Mouse (Mus musculus) left cerebral cortex, postnatal 10 days (tissue): Measurements from ENCODE around the gene Tardbp. TPM values are rescaled to one million over a fixed set of nuclear protein-coding genes. Genes with fewer than 3 reads are reported as not detected.

ENCODE experiments used
- DNase-seq, 2 experiments: peaks; one replicate each; pipeline ENCODE4 v3.0.0; 2021 to 2022; ENCODE audit warnings: low spot score in 2 of 2, mixed read lengths in 1 of 2; ENCODE audit errors: extremely low spot score in 1 of 2
- intact Hi-C: fragments of 180-260 bp; cut with DNase I; formaldehyde crosslinking; loops from one replicate; pipeline ENCODE4 v1.15.1; 2025
- total RNA-seq, 2 experiments: library from RNA; stranded (reverse); gene quantifications; 2 replicates each; pipeline ENCODE4 v1.2.3; 2021

Gene Tardbp
- total RNA-seq, 2 experiments from 2014 or later = 190 TPM

DNA sequence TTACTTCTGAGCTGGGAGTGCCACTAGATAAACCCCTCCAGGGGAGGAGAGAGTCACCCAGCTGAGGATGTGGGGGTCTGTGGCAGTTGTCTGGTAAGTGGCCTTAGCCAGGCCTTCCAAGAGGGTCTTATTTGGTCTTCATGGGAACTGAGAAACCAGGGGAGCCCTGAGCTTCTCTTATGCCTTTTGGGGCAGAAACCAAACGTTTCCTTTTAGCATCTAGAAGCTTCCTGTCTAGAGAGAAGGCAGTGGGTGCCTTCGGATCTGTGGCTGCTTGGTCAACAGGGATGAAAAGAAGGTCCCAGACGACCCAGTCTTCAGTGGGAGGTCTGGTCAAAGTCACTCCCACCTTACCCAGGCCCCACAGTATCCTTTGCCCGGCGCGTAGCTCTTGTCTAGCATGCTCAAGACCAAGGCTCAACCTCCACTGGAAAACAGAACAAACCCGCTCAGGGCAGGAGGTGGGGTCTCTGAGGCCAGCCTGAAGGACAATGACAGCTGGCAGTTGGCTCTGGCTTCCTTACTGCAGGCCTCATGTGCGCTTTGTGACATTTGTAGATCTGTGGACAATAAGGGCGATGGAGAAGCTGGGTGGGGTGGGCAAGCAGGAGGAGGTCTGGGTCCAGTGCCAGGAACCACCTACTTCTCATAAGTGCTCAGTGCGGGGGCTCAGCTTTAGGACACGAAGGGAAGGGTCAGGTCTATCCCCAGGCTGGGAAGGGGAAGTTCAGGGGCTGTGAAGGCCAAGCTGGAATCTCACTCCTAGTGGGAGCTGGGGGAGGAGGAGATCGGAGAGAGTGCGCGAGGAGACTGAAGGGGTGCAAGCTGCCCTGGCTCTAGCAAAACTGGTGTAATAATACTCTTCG, 16.7 kb upstream of the Tardbp start, which contains the start of gene Gm572:
TSS of gene Gm572 (plus strand) at position 27 of the 866 bp plus-strand sequence.
- intact Hi-C loops = no loop called here

DNA sequence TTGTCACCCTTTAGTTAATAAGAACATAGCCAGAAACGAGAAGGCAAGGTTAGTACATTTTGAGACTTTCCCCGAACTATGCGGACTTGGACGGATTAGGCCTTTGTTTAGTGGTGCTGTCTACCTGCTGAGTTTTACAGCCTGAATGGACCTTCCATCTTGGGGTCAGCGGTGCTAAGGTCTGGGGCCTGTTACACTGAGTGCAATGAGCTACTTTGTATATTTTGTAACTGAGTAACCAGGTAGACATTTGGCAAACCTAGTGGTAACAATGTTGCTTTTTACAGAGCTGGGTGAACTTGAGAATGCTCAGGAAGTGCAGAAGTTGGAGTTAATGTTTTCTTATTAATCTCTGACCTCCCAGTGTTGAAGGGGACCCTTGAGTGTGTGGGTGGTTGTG, 14.3 kb upstream of the Tardbp start:
- intact Hi-C loops = no loop called here
- DNase-seq = no peak

More for the DNA sequence above, 16.7 kb upstream of the Tardbp start, which contains the start of gene Gm572:
- no peak for DNase-seq

DNA sequence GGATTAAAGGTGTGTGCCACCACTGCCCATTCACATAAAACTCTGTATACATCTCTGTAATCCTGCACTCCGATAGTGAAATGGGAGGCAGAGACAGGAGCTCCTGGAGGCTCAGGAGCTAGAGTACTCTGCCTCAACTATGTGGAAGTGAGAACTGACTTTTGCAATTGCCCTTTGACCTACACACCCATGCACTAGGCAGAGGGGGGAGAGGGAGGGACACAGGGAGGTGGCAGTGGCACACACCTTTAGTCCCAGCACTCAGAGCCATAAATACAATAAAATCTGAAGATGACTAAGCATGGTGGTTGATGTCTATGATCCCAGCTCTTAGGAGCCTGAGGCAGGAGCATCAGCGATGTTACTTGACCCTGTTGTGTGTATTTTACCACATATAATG, 12.6 kb upstream of the Tardbp start:
- DNase-seq = no peak
- intact Hi-C loops = no loop called here

DNA sequence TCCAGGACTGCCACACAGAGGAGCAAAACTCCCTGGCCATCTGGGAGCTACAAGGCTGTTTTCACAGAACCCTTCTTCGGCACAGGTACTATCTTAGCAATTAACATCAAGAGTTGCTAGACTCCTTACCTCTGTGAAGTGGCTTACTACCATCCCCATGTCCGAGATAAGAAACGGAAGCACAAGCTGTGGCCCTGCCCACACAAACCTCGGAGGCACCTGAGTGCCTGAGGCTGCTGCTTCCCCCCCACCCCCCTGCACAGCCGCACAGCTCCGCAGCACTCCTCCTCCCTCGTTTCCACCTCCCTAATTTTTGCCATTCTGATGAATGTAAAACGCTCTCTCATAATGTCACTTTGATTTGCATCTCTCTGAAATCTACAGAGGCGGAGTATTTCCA, 11.5 kb upstream of the Tardbp start:
- intact Hi-C loops = no loop called here
- DNase-seq = no peak

DNA sequence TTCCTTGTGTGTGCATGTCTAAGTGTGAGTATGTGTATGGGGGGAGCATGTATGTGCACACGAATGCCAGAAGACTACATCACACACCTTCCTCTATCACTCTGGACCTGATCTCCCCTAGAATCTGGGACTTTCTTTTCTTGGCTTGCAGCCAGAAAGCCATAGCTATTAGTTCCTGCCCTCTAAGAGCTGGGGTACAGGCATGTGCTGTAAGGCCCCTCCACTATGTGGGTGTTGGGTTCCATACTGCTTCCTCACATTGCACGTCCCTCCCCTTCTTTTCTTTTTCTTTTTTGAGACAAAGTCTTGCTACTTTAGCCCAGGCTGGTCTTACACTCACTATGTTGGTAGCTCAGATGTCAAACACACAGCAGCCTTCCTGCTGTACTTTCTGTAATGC, 8.5 kb upstream of the Tardbp start:
- DNase-seq = no peak
- intact Hi-C loops = no loop called here

DNA sequence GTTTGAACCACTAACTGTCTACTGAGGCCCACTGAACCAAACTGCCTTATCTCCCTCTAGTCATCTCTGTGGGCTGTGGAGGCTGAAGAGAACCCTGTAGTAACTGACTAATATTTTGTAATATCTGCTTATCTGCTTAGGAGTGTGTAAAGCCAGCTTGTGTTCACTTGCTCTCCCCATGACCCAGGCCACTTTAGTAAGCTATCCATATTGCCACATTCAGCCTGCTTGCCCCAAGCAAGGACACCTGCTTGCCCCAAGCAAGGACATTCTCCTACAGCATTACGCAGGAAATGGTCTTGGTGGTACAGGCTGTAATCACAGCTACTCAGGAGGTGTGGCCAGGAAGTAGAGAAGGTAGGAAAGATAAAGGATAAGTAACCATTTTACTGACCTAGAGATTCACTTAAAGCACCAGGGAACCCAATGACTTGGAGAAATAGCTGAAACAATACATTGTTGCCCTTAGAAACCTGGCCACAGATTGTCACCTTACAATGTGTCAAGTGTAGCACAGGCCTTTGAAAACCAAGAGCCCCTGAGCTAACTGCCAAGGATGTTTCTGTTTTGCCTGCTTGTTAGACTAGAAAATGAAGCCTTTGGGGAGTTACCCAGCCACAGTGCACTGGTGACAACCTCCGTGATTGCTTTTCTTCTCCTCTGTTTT, 6.7 kb upstream of the Tardbp start:
- no peak for DNase-seq
- intact Hi-C loops = no loop called here

DNA sequence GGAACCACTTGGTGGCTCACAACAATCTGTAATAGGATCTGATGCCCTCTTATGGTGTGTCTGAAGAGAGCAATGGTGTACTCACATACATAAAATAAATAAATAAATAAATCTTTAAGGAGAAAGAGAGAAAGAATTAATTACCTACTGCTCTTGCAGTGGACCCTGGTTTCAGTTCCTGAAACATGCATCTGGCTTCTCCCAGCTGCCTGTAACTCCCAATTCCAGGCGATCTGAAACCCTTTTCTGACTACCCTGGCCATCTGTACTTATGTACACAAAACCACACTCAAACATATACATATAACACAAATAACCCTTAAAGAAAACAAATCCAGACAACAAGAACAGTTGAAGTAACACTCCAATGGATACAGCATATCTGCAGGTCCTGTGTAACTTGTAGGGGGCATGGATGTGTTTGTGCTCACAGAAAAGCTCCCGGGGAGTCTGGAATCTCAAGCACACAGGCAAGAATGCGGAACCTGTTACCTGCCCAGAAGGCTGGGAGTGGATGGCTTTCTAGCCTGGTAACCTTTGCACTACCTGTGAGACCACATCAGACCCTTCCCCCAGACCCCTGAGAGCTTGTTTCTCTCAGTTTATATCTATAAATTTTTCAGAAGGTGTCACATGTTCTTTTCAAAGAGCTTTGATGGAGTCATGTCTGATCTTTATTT, 5.3 kb upstream of the Tardbp start:
- intact Hi-C loops = no loop called here
- DNase-seq = no peak

DNA sequence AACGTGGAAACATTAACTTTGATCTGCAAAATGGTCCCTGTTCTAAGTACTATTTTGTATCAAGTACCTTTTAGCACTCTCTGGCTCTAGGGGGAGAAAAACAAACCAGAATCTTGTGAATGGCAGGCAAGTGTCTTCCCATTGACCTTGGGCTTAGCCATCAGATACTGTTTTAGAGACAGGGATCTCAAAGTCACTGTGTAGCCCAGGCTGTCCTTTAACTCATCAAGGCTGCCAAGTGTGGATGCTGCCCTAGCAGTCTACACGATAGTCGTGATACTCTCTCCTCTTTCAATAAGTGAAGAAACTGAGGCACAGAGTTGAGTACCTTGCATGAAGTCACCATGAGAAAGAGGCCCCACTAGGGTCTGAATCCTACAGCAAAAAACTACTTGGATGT, 427 bp upstream of the Tardbp start:
- intact Hi-C loops = no loop called here
- no peak for DNase-seq

DNA sequence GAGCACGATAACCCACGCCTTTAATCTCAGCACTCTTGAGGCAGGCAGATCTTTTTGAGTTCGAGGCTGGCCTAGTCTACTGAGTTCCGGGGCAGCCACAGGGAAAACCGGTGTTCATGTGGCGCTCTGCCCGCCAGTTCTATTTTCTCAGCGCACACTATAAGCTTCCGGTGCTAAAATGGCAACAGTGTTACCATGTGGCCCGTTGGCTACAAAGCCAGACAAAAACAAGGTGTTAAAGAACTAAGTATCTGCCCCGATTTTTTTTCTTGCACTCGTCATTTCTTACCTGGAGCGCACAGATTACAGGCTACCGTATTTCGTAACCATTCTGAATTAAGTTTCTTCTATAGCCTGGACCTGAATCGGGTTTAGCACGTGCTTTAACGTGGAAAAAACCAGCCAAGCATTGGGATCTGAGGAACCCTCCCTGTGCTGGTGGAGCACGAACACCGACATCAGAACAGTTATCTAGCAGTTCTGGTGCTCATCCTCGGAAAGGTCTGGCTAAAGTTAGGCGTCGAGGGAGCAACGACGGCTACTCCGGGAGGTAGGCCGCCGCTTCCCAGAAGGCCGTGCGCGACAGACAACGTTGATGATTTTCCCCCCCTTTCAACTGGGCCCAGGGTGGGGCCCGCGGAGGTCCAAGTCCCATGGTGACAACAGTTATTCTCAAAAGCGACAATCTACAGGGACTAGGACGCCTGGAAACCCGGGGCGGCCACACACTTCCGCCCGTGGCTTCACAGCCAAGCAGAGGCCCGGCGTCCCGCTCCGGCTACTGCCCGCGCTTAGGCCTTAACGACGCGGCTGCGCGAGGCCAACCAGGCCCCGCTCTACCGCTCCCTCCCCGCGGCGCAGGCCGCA, 830 bp downstream of the Tardbp start:
- intact Hi-C loops = no loop called here
- DNase-seq = peak in 1 of 2 experiments; percentile 63

DNA sequence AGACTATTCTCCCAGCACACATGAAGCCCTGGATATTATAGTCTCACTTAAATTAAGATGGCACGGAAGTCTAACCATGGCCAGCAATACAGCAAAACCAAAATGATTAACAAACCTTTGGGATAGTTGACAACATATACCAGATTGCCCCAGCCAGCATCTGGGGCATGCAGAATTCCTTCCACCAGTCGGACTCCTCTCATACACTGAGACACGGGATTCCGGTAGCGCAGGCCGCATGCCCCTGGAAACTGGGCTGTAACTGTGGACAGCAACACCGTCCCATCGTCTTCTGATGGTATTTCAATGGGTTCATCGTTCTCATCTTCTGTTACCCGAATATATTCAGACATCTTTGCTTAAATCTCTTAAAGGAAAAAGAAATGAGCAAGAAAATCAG, 1.8 kb downstream of the Tardbp start:
- intact Hi-C loops = no loop called here
- DNase-seq = no peak

DNA sequence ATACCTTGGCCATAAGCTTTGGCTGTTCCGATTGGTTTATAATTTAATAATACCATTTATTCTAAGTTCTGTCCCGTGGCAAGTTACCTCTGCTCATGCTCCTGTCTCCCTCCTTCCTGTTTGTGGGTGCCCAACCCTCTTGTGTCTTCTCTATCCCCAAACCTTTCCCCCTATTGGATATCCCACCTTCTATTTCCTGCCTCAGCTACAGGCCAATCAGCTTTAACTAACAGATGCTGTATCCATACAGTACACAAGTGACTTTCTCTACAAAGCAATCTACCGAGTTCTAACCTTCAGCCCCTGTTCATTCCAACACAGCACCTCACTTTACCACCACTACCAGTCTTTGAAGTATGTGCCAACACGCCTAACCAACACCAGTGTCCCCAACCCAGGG, 3.2 kb downstream of the Tardbp start:
- no peak for DNase-seq
- intact Hi-C loops = no loop called here

DNA sequence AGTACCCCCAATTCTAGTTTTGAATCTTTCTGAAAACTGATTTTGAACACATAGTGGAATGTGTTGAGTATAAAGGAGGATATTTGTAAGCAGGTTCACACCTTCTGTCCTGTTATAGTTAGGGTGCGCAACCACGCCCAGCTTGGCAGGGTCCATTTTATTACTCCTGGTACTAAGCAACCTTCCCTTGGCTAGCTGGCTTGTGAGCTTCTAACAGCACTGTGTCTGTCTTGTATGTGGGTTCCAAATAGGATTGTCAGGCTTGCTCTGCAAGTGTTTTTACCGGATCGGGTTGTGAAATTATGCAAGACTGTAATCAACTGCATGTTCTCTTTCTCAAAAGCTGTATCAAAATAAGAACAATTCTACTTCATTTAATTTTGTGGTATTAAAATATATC, 4.3 kb downstream of the Tardbp start:
- intact Hi-C loops = no loop called here
- no peak for DNase-seq

DNA sequence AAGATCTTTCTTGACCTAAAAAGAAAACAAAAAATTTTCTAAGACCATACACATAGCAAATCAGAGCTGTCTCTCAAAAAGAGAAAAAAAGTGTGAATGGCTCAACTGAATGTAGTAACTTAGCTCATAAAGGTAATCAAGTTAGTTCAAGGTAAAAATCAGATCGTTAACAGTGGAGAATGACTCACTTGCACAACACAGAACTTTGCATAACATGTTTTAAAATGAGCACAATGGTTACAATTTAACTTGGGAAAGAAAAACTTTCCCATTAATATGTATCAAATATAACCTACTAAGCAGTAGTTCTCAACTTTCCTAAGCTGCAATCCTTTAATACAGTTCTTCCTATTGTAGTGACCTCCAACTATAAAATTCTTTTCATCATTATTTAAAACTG, 6.1 kb downstream of the Tardbp start:
- DNase-seq = no peak
- intact Hi-C loops = no loop called here

DNA sequence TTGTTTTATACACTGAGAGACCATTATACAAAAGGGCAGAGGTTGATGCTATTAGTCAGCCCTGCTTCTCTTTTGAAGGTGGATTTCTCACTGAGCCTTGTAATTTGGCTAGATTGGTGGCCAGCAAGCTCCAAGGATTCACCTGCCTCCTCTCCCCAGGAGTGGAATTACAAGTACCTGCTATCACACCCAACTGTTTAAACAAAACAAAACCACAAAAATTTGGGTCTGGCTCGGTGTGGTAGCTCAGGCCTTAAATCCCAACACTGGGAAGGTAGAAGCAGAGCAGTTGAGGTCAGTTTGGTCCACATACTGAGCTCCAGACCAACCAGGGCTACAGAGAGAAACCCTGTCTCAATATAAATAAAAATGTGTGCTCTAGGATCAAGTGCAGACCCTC, 7.0 kb downstream of the Tardbp start:
- no peak for DNase-seq
- intact Hi-C loops = loop anchor here (5.0 kb wide), 1 partner anchor 58 kb away; no protein-coding TSS in a partner anchor

DNA sequence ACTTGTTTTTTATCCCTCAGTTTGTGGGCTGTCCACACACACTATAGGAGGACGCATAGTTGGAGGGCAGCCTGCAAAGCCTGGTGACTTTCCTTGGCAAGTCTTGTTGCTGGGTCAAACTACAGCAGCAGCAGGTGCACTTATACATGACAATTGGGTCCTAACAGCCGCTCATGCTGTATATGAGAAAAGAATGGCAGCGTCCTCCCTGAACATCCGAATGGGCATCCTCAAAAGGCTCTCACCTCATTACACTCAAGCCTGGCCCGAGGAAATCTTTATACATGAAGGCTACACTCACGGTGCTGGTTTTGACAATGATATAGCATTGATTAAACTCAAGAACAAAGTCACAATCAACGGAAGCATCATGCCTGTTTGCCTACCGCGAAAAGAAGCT, 13.1 kb downstream of the Tardbp start:
- intact Hi-C loops = no loop called here
- DNase-seq = no peak

DNA sequence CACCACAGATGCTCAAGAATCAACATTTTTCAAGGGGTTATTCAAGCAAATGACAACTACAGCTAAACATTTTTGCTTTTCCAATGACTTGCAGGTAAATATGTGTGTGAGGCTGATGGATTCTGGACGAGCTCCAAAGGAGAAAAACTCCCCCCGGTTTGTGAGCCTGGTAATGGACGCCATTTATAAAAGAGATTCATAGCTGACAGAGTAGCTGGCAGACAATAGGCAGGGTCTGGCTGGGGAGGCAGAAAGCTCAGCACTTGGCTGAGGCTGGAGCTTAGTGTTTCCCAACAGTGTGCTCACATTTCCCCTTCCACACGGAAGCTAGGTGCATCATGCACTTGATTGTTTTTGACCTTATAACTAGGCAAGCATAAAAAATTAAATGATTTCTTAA, 14.3 kb downstream of the Tardbp start:
- intact Hi-C loops = no loop called here
- DNase-seq = no peak

DNA sequence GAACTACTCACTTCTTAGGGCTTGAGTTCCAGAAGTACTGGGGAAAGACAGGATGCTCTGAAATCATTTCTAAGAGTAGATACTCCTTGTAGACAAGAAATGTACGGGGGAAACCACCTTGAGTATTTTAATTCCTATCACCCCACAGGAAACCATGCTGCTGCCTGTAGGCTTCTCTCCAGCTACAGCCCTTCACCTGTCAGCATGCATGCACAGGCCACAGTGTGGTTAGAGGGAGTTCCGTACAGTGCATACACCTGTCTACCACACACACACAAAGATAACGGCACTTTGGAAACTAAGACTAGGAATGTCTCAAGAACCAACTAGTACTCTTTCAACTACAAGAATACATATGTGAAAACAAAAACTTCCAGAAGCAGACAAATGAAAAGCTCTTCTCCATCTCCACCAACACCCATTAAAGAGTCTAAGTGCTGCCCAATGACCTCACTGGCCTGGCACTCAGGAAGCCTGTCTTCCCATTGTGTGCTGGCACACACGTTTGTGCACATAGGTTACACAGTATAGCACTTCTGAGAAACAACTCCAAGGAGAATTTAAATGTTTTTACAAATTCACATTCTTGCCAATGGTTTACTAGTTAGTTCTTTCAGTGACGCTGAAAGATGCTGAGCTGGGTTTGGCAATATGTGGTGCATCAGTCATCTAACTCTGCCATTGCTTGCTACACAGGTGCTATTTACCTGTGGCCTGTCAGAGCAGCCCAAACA, 16.0 kb downstream of the Tardbp start:
- no peak for DNase-seq
- intact Hi-C loops = no loop called here

DNA sequence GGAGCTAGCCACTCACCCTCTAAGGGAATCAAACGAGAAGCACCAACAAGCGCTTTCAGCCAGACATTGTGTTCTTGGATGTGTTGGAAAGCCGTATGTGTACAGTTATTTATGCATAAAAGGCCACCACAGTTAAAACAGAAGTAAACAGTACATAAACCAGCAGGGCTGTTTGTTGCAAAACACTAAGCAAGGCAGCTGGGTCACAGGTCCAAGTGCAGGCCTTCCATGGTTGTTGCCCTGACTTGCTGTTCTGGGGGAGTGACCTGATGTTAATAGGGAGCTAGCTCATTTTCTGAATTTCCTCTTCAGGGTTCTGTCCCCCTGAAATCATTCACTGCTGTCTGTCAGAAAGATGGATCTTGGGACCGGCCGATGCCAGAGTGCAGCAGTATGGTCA, 17.0 kb downstream of the Tardbp start:
- intact Hi-C loops = no loop called here

More for the DNA sequence above, 17.0 kb downstream of the Tardbp start:
- DNase-seq = no peak
